8 mouse cellular contexts compared by ENCODE assay signal in the genomic region with DNA sequence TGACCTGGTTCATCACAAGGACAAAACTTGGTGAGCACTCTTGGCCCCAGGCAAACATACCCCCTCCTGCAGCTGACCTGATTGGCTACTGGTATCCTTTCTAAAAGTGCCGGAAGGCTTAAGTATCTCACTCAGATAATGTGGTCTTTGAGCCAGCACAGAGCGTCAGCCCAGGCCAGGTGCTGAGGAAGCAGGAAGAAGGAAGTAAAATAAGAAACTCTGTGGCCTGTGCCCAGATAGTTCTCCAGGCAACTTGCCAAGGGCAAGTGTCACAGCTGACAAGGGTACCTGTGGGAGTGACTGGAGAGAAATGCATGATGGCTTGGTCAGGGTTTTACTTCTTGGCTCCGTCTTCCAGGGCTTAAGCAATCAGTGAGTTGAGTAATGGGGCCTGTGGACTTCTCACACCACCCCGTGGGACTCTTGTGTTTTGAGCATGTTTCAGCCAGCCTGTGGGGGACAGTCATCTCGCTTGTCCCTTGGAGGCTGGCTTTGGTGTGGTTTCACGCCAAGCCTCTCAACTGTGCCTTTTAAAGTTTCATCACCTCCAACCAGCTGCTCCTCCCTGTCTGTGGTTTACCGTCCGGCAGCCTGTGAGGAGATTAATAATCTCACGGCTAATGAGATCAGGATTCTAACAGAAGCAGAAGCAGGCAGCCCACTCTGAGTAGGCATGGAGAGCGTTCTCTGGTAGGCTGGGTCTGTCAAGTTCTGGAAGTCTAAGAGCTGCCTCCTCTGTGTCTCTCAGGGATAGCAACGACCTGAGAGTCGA.
DNase-seq lines count a peak whose midpoint lies in the region; ATAC-seq and TF ChIP-seq lines count a peak whose summit lies in the region.

No protein-coding gene starts in this region.

- H3K27me3 ChIP-seq in thymus, adult 2 months (ENCODE audit: control insufficient read depth, insufficient read depth, low read length): no peaks in the 10 kb centered on the region
- H3K27me3 ChIP-seq in heart, embryonic 13.5 days (replicated peaks): no peaks in the 10 kb centered on the region
- H3K27me3 ChIP-seq in liver, embryonic 12.5 days (replicated peaks): no peaks in the 10 kb centered on the region
- no peaks in the 10 kb centered on the region for H3K27me3 ChIP-seq in neural tube, embryonic 15.5 days (replicated peaks)

- DNase-seq in thymus, postnatal 0 days (ENCODE audit: low spot score): peak; percentile 11
- DNase-seq in thymus, adult 2 months: no peak
- DNase-seq in retina, postnatal 7 days (ENCODE audit: low read depth, low spot score): peak; percentile 29
- DNase-seq in thymus, postnatal 10 days (ENCODE audit: low spot score in 2 of 2): no peak
- DNase-seq in right cerebral cortex, postnatal 10 days (ENCODE audit: low spot score in 2 of 2): no peak

- peaks cover 8% of the 10 kb centered on the region; the same call in 1 of the 2 replicates for H3K4me1 ChIP-seq in thymus, adult 2 months (replicated peaks; ENCODE audit: control insufficient read depth, insufficient read depth, low read length)
- peaks cover 14% of the 10 kb centered on the region for H3K4me1 ChIP-seq in heart, embryonic 13.5 days
- no peaks in the 10 kb centered on the region for H3K4me1 ChIP-seq in liver, embryonic 12.5 days
- H3K4me1 ChIP-seq in neural tube, embryonic 15.5 days: peaks cover 4% of the 10 kb centered on the region; the same call in 1 of the 2 replicates

- 27% methylated on average over 12 of the region's 12 CpGs for WGBS in thymus, adult 2 months
- 22% methylated on average over 12 of the region's 12 CpGs for WGBS in heart, embryonic 13.5 days
- WGBS in liver, embryonic 12.5 days (ENCODE audit: insufficient replicate concordance): 42% methylated on average over 12 of the region's 12 CpGs
- 63% methylated on average over 12 of the region's 12 CpGs for whole genome bisulfite sequencing in neural tube, embryonic 15.5 days

- no peak for TF ChIP-seq CTCF in thymus, adult 2 months (IDR thresholded peaks at IDR 0.05; ENCODE audit: borderline replicate concordance, control insufficient read depth, extremely low read depth, insufficient read depth, low read length, poor library complexity)

- peak; percentile 42; the same call in 1 of the 2 replicates for ATAC-seq in heart, embryonic 13.5 days (ENCODE audit: extremely low read depth, insufficient number of reproducible peaks, low FRiP score, low TSS enrichment)
- ATAC-seq in liver, embryonic 12.5 days: 0 out of 2 replicates have a peak, but pooled peaks have one; percentile 42
- no peak for ATAC-seq in neural tube, embryonic 15.5 days (ENCODE audit: low FRiP score)

- H3K4me3 ChIP-seq in thymus, adult 2 months (ENCODE audit: control insufficient read depth, insufficient read depth, low read length): no peak overlapping the region
- H3K4me3 ChIP-seq in heart, embryonic 13.5 days: no peak overlapping the region
- no peak overlapping the region for H3K4me3 ChIP-seq in liver, embryonic 12.5 days
- H3K4me3 ChIP-seq in neural tube, embryonic 15.5 days (replicated peaks): no peak overlapping the region

- no peak overlapping the region for H3K9ac ChIP-seq in heart, embryonic 13.5 days
- no peak overlapping the region for H3K9ac ChIP-seq in liver, embryonic 12.5 days
- no peak overlapping the region for H3K9ac ChIP-seq in neural tube, embryonic 15.5 days (replicated peaks)

- no peak for TF ChIP-seq POLR2A in thymus, adult 2 months (IDR thresholded peaks at IDR 0.05; ENCODE audit: control insufficient read depth, extremely low read depth, insufficient read depth, low read length, poor library complexity)

- H3K27ac ChIP-seq in thymus, adult 2 months (ENCODE audit: control insufficient read depth, insufficient read depth, low read length): no peak overlapping the region
- 0 out of 2 replicates have a peak overlapping the region, but pooled peaks have one; percentile 26 for H3K27ac ChIP-seq in heart, embryonic 13.5 days (replicated peaks)
- no peak overlapping the region for H3K27ac ChIP-seq in liver, embryonic 12.5 days
- no peak overlapping the region for H3K27ac ChIP-seq in neural tube, embryonic 15.5 days (replicated peaks)

- H3K9me3 ChIP-seq in heart, embryonic 13.5 days: no peaks in the 10 kb centered on the region
- H3K9me3 ChIP-seq in liver, embryonic 12.5 days (replicated peaks): no peaks in the 10 kb centered on the region
- H3K9me3 ChIP-seq in neural tube, embryonic 15.5 days (replicated peaks): no peaks in the 10 kb centered on the region

- peak overlapping the region; percentile 25; the same call in 1 of the 2 replicates for H3K4me2 ChIP-seq in heart, embryonic 13.5 days
- H3K4me2 ChIP-seq in liver, embryonic 12.5 days: no peak overlapping the region
- H3K4me2 ChIP-seq in neural tube, embryonic 15.5 days: no peak overlapping the region

- H3K36me3 ChIP-seq in thymus, adult 2 months (ENCODE audit: control insufficient read depth, insufficient read depth, low read length): no peaks in the 10 kb centered on the region
- H3K36me3 ChIP-seq in heart, embryonic 13.5 days: no peaks in the 10 kb centered on the region
- H3K36me3 ChIP-seq in liver, embryonic 12.5 days: no peaks in the 10 kb centered on the region
- no peaks in the 10 kb centered on the region for H3K36me3 ChIP-seq in neural tube, embryonic 15.5 days

Comparison
In these comparisons a context has a peak if more than half of its experiments do, and no peak if none do; other contexts are left out.
1. DNase-seq: peak in thymus, postnatal 0 days (single experiment) and retina, postnatal 7 days (single experiment); none in thymus, adult 2 months (single experiment), thymus, postnatal 10 days (0 of 2) and right cerebral cortex, postnatal 10 days (0 of 2).